Mouse (Mus musculus): ENCODE measurements around the gene Foxs1.

The Foxs1 gene

DNA sequence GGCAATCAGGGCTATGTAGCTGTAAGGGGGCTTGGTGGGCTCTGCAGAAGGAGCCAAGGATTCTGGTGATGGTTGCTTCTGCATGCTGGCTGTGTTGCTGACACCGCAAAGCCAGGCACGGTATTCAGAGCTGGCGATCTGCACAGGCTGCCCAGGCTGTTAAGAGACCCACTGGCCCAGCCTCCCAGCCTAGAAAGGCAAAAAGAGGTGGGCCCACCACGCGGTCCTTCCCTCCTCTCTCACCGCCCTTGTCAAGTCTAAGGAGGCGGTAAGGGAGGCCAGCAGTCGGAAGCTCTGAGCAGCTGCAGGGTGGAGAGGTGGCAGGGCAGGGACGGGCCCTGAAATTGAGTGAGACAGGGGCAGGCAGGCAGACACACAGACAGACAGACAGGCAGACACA, at the start of gene Foxs1:
Gene Foxs1, minus strand, starts transcription at position 161 of the 400 bp plus-strand sequence.
- DNase-seq (ENCODE audit: low read depth, low spot score): no peak

DNA sequence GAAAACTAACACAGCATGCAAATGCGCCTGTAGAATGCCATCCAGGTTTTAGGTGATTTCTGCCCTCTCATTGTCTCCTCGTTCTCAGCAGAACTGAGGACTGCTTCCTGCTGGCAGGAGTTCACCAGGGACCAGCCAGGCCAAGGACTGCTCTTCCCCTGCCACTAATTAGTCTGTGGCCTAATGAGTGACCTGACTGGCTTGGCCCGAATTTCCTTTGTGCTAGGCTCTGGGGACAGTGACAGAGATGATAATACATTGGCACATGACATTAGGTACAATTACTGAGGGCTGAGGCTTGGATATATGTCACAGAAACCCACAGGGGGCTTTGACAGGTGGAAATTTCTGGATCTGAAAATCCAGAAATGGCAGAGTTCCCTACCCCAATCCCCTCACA, 44.0 kb upstream of the Foxs1 start:
- no peak for DNase-seq (ENCODE audit: low read depth, low spot score)

DNA sequence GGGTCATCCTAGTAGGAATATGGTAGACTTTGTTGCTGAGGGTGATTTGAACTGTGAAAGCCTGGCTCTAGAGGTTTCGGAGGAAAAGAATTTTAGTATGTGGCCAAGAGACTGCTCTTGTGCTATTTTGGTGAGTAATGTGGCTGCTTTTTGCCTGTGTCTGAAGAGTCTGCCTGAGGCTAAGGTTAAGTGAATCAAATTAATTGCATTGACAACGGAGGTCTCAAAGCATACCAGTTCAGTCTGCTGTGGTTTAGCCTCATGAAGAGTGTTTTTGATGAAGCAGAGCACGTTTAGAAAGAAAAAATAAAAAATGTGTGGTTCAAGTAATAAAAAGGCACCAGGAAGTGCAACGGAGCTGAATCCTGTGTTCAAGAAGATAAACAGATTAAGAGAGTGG, 32.5 kb upstream of the Foxs1 start:
- no peak for DNase-seq (ENCODE audit: low read depth, low spot score)

DNA sequence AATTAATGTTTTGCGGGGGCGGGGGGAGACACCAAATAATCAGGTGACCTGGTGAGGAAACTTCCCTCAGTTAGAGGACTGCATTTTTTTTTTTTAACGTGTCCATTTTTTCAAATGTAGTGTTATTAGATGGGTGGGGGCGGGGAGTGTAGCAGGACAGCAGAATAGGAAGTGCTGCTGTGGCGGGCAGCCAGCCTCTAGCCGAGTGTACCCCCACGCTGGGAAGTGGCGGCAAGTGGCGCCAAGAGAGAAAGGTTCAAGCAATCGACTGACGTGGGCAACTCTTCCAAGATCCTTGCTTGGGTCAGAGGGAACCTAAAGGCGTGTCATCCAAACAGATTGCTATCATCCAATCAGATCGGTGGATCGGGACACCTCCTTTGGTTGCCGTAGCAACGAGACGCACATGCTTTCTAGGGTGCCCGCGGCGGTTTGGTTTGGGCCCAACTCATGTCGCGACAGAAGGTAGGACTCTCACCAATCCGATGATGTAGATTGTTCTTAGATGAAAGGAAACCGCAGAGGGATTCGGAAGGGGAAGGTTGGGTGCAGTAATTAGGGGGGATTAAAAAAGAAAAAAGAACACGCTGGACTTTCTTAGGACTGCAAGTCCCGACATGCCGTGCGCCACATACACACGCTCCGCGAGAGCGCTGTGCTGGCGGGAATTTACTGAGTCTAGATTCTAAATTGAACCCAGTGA, 29.2 kb upstream of the Foxs1 start, which contains the start of gene Ttll9:
Gene Ttll9, plus strand, starts transcription at position 395 of the 703 bp plus-strand sequence.
- DNase-seq (ENCODE audit: low read depth, low spot score): no peak

DNA sequence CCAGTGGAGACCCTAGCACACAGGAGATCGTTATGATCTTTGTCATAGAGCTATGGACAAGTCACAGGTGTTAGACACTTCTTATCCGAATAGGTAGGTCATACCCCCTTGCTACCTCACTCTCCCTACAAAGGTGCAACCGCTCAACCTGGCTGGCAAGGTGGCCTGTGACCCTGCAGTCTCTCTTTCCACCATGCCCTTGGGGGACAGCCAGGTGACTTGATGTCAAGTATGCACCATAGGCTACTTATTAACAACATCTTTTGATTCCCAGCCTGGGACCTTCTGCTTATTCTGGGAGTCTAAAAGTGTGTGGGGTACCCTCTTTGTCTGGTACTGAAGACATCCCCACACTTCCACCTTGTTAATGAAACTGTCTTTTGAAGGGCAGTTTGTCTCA, 25.1 kb upstream of the Foxs1 start:
- no peak for DNase-seq (ENCODE audit: low read depth, low spot score)

DNA sequence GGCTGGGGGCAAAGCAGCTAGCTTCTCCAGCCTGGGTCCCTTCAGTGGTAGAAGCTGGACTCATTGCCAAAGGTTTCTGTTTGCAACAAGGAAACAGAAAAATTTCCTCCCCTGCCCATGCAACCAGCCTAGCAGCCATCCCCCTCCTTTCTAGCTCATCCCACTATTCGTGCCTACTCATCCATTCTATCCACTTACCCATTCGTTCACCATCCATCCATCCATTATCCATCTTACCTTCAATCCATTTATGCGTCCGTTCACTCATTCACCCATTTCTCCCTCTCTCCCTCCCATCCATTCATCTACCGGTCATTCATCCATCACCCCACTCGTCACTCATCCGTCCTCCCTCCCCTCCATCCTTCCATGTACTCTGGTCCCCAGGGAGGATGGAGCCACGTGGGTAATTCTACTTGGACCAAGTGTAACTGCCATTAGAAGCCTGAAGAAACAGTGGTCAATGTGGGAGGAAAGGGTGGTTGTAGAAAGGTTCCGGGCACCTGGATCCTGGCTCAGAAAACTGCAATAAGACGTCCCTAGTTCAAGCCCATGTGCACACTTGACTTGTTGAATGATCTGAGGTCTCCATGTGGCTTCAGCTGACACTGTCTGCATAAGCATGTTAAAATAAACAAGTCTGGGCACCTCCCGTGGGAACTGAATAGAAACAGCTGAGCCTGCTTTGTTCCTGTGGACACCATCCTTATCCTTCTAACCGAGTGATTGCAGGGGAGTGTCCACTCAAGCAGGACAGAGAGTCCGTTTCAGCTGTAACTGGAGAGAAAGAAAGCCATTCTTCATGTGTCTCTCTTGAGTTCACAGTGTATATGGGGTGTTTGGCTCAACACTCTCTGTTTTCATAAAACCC, 19.1 kb upstream of the Foxs1 start:
- DNase-seq (ENCODE audit: low read depth, low spot score): no peak

DNA sequence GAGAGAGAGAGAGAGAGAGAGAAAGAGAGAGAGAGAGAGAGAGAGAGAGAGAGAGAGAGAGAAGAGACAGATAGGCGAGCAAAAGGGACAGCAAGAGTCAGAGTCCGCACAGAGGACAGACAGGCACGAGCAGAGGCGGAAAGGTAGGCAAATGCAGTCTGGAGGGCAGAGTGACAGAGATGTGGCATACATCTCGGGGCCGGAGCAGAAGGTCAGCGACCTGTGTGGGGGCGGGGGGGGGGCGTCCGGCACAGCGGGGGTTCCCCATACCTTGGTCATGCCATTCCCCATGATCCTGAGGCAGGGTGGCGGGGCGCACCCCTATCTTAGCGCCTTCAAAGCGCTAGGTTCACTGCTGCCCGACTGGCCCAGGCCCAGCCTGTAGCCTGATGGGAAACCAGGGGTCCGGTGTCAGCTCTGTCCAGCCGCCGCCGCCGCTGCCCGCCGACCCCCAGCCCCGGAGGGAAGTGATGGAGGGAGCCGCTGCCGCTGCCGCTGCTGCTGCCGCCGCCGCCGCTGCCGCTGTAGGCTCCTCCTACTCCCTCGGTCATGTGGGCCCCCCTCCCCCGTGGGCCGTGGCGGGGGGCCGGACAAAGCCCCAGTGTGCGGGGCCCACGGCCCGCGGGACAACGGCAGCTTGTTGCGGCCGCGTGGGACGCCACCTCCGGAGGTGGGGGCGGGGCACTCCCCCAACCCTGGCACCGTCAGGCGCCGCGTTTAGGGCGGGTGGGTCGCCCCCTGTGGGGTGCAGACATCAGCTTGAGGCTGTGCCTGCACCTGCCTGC, 18.2 kb upstream of the Foxs1 start, which contains the start of gene Dusp15:
Gene Dusp15, minus strand, starts transcription at position 634 of the 785 bp plus-strand sequence.
- no peak for DNase-seq (ENCODE audit: low read depth, low spot score)

DNA sequence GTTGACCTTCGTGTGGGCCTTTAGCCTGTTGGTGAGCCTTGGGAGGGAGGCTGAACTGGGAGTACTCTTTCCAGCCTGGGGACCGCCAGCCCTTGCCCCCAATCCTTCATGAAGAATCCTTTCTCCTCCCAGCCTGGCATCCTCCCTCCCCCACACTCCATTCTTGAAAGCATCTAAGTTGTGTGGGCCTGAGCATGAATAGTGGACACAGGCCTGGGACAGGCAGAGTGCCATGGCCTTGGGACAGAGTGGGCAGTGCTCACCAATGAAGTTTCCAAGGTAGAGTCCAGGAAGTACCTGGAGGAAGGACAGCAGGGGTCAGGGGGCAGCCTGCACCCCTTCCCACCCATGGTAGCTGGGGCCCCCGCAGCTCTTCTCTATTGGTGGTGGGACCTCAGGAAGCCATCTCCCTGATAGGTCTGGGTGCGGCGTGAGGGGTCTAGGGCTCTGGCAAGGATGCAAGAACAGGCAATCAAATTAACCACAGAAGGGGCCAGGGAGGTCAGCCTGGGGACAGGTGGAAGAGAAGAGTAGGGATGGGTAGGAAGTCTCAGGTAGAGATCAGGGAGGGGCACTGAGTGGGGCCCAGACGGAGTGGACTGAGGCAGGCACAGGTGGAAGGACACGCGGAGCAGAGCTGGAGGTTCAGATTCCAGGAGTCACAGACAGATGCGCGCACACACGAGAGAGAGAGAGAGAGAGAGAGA, 17.5 kb upstream of the Foxs1 start:
- DNase-seq (ENCODE audit: low read depth, low spot score): no peak

DNA sequence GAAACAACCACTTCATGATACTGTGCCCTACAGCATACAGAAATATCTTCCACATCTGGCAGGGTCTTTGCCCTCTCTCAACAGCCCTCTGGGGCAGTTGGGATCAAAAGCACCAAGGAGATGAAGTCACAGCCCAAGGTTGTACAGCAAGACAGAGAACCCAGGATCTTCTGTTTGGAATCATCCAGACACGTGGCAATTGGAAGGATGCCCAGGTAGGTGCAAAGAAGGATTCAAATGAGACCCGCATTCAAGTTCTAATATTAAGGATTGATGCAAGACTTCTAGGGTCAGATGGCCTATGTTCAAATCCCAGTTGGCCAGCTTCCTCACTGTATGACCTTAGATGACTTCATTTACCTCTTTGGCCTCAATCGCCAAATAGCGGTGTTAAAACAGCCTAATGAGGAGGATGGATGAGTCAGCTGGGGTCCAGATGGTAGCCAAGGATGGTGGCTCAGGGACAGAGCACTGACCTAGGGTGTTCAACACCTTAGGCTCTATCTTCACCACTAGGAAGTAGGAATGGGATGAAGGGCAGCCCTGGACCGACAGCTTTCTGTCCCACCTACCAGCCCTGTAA, 15.5 kb upstream of the Foxs1 start:
- no peak for DNase-seq (ENCODE audit: low read depth, low spot score)

DNA sequence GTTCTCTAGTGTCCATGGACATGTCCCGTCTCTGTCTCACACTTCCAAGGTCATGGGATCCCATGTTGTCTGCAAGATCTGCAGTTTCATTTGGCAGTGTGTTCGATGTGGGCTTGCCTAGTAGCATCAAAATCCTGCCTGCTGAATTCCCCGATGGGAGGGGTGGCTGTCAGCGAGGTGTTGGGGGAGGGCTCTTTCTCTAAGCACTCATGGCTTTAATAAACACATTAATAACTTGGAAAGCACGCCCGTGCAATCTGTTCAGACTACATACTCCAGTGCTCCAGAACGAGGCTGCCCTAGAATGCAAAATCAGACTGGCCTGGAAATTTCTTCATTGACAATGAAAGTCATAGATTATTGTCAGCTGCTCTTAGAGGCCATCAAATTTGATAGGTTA, 14.1 kb upstream of the Foxs1 start:
- no peak for DNase-seq (ENCODE audit: low read depth, low spot score)

DNA sequence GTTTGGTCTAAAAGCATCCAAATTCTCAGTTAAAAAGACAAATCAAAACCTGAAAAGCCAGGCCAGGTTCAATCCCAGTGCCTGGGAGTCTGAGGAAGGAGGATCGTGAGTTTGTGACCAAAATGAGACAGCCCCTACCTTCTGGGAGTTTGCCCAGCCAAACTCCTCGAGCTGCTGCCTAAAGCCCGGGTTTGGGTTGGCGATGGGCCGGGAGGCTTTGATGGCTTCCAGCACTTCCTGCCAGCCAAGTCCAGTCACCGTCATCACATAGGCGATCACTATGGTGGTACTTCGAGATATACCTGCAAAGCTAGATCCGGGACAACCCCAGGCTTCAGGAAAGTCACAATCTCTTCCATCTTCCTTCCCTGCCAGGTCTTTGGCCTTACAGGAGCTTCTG, 11.0 kb upstream of the Foxs1 start:
- no peak for DNase-seq (ENCODE audit: low read depth, low spot score)

DNA sequence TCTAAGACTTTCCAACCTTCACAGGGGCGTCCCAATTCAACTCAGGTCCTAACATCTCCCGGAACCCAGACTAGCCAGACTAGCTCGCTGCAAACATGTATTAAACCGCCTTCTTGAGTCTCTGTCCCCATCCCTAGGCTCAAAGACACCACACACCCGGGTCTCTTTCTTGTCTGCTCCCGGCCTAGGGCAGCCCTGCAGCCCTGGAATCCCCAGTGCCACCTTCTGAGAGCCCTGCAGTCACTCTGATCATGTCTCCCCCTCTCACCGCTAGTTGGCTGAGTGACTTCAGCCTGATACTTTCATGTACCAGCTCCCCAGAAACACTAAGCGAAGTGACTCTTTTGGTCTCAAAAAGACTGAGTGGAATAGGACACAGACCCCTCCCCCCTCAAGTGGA, 10.6 kb upstream of the Foxs1 start:
- DNase-seq (ENCODE audit: low read depth, low spot score): no peak

DNA sequence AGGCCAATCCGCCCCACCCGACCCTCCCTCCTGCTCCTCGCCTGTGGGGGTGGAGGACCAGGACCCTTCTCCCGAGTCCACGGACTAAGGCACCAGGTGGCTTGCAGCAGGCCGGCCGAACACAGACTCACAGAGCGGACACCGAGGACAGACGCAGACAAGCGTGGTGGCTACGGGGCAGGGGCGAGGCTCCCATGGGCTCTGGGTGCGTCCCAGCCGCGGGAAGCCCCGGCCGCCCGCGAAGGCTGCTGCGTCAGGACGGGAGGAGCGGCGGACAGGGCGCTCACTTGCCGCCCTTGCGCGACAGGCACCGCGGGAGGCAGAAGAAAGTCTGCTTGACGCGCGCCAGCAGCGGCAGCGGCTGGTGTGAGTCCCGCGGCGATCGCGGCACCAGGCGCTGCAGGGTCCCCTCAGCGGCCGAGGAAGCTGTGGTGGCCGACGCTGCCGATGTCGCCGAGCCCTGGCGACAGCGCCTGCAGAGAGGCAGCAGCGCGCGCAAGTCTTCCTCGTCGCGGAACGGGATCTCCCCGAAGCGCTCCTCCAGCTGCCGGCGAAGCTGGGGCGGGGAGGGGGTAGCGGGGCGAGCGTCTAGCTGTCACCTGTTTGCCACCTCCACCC, 10.0 kb upstream of the Foxs1 start:
- DNase-seq (ENCODE audit: low read depth, low spot score): no peak

DNA sequence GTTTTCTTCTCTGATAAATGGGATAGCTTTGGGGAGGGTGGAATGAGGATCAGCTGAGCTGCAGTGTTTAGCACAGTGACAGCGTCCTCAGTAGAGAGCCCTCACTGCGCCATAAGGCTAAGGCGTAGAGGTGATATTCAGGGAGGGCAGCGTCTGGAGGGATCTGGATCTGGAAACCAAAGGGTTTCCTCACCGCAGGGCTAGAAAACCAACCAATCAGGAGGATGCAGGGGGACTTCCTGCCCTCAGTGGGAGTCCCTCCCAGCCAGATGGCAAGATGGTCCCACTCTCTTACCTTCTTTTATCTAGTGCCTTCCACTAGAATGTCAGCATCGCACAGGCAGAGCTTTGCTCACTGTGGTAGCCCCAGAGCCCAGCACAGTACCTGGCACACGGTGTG, 8.8 kb upstream of the Foxs1 start:
- no peak for DNase-seq (ENCODE audit: low read depth, low spot score)

DNA sequence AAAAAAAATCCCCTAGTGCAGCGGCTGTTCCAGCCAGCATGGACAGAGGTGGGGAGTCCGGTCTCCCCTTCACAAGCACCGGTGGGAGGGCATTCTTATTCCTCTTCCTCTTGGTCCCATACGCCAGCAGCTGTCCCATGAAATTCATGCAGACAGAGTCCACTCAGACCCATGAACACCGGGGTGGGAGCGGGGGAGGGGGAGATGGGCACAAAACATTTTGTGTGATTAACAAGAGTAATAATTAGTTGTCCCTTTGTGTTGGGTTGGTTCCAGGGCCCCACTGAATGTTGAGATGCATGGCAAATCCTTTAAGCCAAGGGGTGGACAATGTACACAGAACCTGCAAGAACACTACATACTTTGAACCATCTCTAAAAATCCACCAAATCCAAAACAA, 8.1 kb upstream of the Foxs1 start:
- no peak for DNase-seq (ENCODE audit: low read depth, low spot score)

DNA sequence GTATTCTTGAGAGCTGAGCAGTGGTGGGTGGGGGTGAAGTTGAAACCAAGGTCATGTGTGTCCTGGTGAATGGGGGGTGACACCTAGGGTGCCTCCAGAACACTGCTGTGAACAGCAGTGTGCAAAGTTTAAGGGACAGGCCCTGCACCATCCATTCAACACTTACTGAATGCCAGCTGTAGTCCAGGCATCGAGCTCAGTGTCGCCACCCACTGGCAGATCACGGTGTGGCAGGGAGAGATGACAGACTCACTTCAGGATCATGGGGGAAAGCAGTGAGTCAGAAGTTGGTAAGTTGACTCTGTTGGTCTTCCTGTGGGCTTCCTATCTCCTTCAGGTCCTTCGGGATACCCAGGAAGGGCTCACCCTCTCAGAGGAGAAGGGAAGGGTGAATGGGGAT, 6.8 kb upstream of the Foxs1 start:
- no peak for DNase-seq (ENCODE audit: low read depth, low spot score)

DNA sequence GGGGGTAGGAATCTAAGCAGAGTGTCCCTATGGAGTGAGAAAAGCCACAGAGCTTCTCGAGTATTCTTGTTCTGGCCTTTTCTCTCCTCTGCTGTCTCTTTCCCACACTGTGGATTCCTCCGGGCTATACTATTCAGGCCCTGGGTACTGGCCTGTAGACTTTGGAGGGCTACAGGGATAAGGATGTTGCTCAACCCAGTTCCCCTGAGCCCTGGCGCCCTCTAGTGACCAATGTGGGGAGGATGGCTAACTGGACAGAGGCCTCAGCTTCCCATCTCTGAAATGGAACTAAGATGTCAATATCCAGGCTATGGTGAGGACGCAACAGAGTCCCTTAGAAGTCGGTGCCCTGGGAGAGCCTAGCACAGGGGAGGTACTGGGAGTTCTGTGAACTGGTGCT, 606 bp upstream of the Foxs1 start:
- DNase-seq (ENCODE audit: low read depth, low spot score): no peak

DNA sequence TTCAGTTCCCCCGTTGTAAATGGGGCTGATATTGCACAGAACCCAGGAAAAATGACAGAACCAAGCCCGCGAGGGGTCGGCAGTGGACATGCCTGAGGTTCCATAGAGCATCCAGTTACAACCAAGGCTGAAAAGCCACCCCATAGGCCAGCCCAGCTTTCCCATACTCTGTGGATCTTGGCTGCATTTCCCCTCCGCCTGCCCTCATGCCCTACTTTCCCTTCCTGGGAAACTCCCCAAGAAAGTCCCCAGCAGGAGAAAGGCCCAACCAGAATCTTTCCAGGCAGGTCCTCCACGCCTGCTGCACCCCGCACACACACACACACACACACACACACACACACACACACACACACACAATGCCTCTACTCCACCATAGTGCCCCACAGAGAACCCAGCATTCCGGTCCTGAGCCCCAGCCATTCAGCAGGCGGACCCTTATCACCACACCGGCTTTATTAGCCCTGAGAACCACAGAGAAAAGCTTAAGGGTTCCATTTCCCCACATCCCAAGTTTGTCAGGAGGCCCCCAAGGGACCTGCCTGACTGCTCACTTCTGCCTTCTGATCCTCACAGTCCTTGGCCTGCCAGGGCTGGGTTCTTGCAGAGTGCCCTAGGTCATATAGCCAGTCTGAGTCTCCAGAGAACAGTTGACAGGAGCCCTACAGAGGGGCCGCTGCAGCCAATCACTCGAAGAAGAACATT, 1.4 kb downstream of the Foxs1 start:
- DNase-seq (ENCODE audit: low read depth, low spot score): no peak

DNA sequence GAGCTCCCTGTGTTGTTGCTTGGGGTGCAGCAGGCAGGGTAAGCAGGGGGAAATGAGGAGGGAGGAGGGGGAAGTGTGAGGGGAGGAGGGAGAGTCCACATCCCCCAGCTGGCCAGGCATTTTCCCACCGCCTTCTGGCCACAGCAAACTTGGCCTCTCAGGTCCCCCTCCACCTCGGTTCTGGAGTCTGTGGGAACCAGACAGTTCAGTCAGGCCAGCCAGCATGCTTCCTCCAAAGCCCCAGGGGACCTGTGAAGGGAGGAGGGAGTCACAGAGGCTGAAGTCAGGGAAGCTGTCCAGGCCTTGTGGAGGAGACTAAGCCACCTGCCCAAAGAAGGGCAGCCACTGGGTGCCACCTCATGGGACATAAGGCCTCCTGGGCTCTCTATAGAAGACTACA, 2.7 kb downstream of the Foxs1 start:
- no peak for DNase-seq (ENCODE audit: low read depth, low spot score)

DNA sequence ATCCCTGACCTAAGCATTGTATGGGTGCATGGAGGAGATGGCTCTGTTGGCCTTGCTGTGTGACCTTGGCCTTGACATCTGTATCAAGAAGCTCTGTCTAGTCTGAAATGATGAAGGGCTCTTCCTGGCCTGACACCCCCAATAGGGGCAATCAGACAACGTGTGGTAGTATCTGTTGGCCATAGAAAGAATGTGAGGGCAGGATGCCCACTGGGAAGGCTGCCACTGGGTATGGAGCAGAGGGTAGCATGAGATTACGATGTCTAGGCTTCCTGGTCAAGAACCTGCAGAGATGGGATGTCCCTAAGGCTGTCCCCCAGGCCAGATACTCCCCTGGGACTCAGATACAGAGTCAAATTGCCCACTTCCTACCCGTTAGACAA, 4.0 kb downstream of the Foxs1 start:
- no peak for DNase-seq (ENCODE audit: low read depth, low spot score)

Measured in retina, adult 2 months (tissue).